Mouse (Mus musculus) intestine, postnatal 0 days (tissue): ENCODE data around the gene Hivep3. TPM values are rescaled to one million over a fixed set of nuclear protein-coding genes. Genes with fewer than 3 reads are reported as not detected.
A peak's percentile ranks its signal among the peaks of the same experiment; 100 is the strongest.

Source experiments
- ATAC-seq: fragments of 200-750 bp; cut with Nextera tagmentation; 2 replicates; pipeline ENCODE4 v1.8.0; 2017; ENCODE audit warnings: mild to moderate bottlenecking, moderate TSS enrichment, moderate library complexity
- H3K27ac ChIP-seq: fragments of 300-500 bp; sonication (generic); 2 replicates; pipeline ENCODE4 v1.5.1; 2014; ENCODE audit warnings: mild to moderate bottlenecking, low read depth, low read length, moderate library complexity
- H3K27me3 ChIP-seq: fragments of 300-500 bp; sonication (generic); replicated peaks from 2 replicates; pipeline ENCODE4 v1.6.1; 2014; ENCODE audit warnings: low read length, mixed read lengths; ENCODE audit not compliant: control insufficient read depth, insufficient read depth
- H3K36me3 ChIP-seq: fragments of 300-500 bp; sonication (generic); 2 replicates; pipeline ENCODE4 v1.6.1; 2014; ENCODE audit warnings: mild to moderate bottlenecking, moderate library complexity; ENCODE audit not compliant: control insufficient read depth, insufficient read depth
- H3K4me1 ChIP-seq: fragments of 300-500 bp; sonication (generic); replicated peaks from 2 replicates; pipeline ENCODE4 v1.6.1; 2014; ENCODE audit warnings: antibody characterized with exemption, low read length, mixed read lengths; ENCODE audit not compliant: control insufficient read depth, insufficient read depth
- H3K4me2 ChIP-seq: fragments of 300-500 bp; sonication (generic); replicated peaks from 2 replicates; pipeline ENCODE4 v1.6.1; 2014; ENCODE audit warnings: low read depth, mild to moderate bottlenecking, moderate library complexity
- H3K4me3 ChIP-seq: fragments of 300-500 bp; sonication (generic); 2 replicates; pipeline ENCODE4 v1.5.1; 2014; ENCODE audit warnings: low read depth, low read length
- H3K9ac ChIP-seq: fragments of 300-500 bp; sonication (generic); 2 replicates; pipeline ENCODE4 v1.6.1; 2014; ENCODE audit warnings: mild to moderate bottlenecking, low read depth, low read length
- H3K9me3 ChIP-seq: fragments of 300-500 bp; sonication (generic); 2 replicates; pipeline ENCODE4 v1.6.1; 2016; ENCODE audit warnings: mixed run types; ENCODE audit not compliant: control insufficient read depth
- CTCF ChIP-seq: sonication (generic); IDR thresholded peaks from 2 replicates; pipeline ENCODE4 v1.5.1; 2016; ENCODE audit warnings: low read depth, mild to moderate bottlenecking, control low read depth, antibody characterized with exemption, moderate library complexity
- WGBS: fragments of 180-500 bp; shearing (Covaris S2); extraction: QIAGEN DNeasy Blood & Tissue Kit; methylation state at CpG from one replicate; pipeline ENCODE4 v1.1.7; 2014; 5-methylcytosine and 5-hydroxymethylcytosine counted together
- polyA plus RNA-seq: library from polyadenylated mRNA; unstranded; fragments of >200 nt; fragmentation: Nextera tagmentation; extraction: Ambion mirVana; gene quantifications from 2 replicates; pipeline ENCODE4 v1.2.1, GENCODE M21; 2015

The Hivep3 gene
- polyA plus RNA-seq, 1 experiment from 2014 or later, result 4.1 TPM

GRCm38 (mm10) chr4:120104599-120104998, 371.0 kb downstream of the Hivep3 start:
- no peak overlapping the region for H3K27ac ChIP-seq
- H3K4me1 ChIP-seq, result no peaks in the 10 kb centered on the region
- H3K9ac ChIP-seq, result no peak overlapping the region
- H3K27me3 ChIP-seq, result no peaks in the 10 kb centered on the region
- WGBS, result 53% methylated on average over 5 of the region's 5 CpGs
- TF ChIP-seq CTCF, result peak; percentile 86
- no peak overlapping the region for H3K4me3 ChIP-seq
- no peak for ATAC-seq
- H3K4me2 ChIP-seq, result no peak overlapping the region
- H3K9me3 ChIP-seq, result no peaks in the 10 kb centered on the region
- H3K36me3 ChIP-seq, result no peaks in the 10 kb centered on the region

DNA sequence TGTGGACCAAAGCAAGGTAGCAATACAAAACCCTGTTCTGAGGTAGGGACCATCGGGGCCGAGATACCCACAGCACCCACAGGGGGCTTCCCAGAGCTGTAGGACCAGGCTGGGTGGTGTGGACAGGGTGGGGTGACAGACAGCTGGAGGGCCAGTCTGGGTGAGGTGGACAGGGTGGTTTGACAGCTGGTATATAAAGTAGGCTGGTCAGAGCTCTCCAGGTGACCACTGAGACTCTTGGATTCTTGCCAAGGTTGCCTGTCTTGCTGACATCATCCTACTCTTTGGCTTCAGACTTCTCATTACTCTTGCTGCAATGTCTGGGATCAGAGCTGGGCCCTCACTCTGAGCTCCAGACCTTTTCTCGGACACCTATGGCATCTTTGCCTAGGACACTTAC, 372.8 kb downstream of the Hivep3 start:
- no peak overlapping the region for H3K4me2 ChIP-seq
- no peak for TF ChIP-seq CTCF
- WGBS, result 90% methylated on average over 3 of the region's 3 CpGs
- H3K27ac ChIP-seq, result no peak overlapping the region
- no peaks in the 10 kb centered on the region for H3K36me3 ChIP-seq
- H3K27me3 ChIP-seq, result no peaks in the 10 kb centered on the region
- H3K4me1 ChIP-seq, result no peaks in the 10 kb centered on the region
- no peak for ATAC-seq
- no peaks in the 10 kb centered on the region for H3K9me3 ChIP-seq
- no peak overlapping the region for H3K9ac ChIP-seq
- no peak overlapping the region for H3K4me3 ChIP-seq

DNA sequence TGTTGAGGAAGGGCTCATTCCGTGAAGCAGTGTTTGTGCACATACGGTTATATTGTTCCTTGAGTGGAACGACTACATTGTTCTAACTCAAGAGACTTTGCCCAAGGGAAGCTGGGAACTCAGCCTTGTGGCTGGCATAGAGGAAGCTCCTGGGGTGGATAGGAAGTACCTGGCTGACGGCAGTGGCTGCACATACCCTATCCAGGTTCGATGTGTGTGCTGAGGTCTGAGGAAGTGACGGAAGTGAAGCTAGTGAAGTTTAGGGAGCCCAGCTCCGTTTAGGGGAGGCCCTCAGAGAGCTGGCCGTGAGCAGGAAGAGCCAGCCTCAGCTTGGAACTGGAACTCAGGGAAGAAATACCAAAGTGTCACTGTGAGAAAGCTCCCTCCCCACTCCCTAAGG, 374.2 kb downstream of the Hivep3 start:
- Histone ChIP-seq H3K27ac (no peak overlapping the region), H3K4me1 (no peaks in the 10 kb centered on the region), H3K9me3 (no peaks in the 10 kb centered on the region), H3K36me3 (no peaks in the 10 kb centered on the region), H3K4me2 (no peak overlapping the region), H3K4me3 (no peak overlapping the region), H3K27me3 (no peaks in the 10 kb centered on the region), H3K9ac (no peak overlapping the region)
- ATAC-seq, result no peak
- no peak for TF ChIP-seq CTCF
- WGBS, result 67% methylated on average over 8 of the region's 8 CpGs

DNA sequence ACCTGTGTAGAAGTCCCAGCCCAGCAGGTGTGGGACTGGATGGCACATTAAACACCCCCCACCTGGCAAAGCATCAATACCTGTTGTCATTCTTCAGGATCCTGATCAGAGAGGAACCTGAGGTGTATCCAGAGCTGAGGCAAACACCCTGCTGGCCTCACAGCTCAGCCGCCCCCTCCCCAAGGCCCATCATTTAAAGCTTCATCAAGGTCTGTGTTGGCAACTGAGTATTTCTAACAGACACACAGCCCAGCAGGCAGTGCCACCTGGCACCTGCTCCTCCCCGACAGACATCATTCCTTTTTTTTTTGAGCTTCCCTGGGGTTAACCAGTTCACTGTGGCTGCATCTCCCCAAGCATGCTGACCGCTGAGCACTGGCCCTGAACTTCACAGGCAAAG, 381.9 kb downstream of the Hivep3 start:
- Histone ChIP-seq H3K9ac (no peak overlapping the region), H3K36me3 (no peaks in the 10 kb centered on the region), H3K4me3 (no peak overlapping the region), H3K27me3 (no peaks in the 10 kb centered on the region), H3K4me2 (no peak overlapping the region), H3K9me3 (no peaks in the 10 kb centered on the region), H3K4me1 (no peaks in the 10 kb centered on the region), H3K27ac (no peak overlapping the region)
- 82% methylated on average over 3 of the region's 3 CpGs for WGBS
- no peak for TF ChIP-seq CTCF
- ATAC-seq, result no peak

DNA sequence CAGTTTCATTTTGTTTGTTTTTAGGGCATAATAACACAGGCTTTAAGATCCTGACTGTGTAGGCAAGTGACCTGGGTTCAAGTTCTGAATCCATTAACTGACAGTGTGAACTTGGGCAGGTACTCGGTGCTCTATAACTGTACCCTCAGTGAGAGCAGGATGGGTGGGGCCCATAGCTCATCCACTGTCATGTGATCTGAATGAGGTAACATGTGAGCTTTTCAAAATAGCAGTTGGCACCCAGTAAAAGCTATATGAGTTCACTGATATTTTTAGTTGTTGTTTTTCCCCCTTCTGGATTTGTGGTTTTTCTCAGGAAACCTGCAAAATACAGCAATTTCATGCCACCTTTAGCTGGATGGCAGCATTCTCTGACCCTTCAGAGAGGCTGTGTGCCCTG, 382.7 kb downstream of the Hivep3 start:
- TF ChIP-seq CTCF, result no peak
- WGBS, result 50% methylated on average over 1 of the region's 1 CpGs
- ATAC-seq, result no peak

GRCm38 (mm10) chr4:120120276-120120675, 386.7 kb downstream of the Hivep3 start:
- H3K4me3 ChIP-seq, result no peak overlapping the region
- peak; percentile 36; the same call in 1 of the 2 replicates for ATAC-seq

More for the DNA sequence above, 382.7 kb downstream of the Hivep3 start:
- Histone ChIP-seq H3K9ac (no peak overlapping the region), H3K4me3 (no peak overlapping the region), H3K27me3 (no peaks in the 10 kb centered on the region), H3K4me1 (no peaks in the 10 kb centered on the region), H3K36me3 (no peaks in the 10 kb centered on the region), H3K9me3 (no peaks in the 10 kb centered on the region), H3K27ac (no peak overlapping the region), H3K4me2 (no peak overlapping the region)

GRCm38 (mm10) chr4:120124656-120125055, 391.1 kb downstream of the Hivep3 start:
- Histone ChIP-seq H3K4me2 (no peak overlapping the region), H3K27ac (no peak overlapping the region), H3K4me3 (no peak overlapping the region), H3K27me3 (no peaks in the 10 kb centered on the region), H3K9ac (no peak overlapping the region), H3K36me3 (no peaks in the 10 kb centered on the region), H3K9me3 (no peaks in the 10 kb centered on the region), H3K4me1 (no peaks in the 10 kb centered on the region)
- WGBS, result 75% methylated on average over 6 of the region's 6 CpGs
- no peak for ATAC-seq
- no peak for TF ChIP-seq CTCF

More at GRCm38 (mm10) chr4:120120276-120120675, 386.7 kb downstream of the Hivep3 start:
- 31% methylated on average over 8 of the region's 8 CpGs for WGBS
- Histone ChIP-seq H3K9ac (no peak overlapping the region), H3K4me2 (no peak overlapping the region), H3K36me3 (no peaks in the 10 kb centered on the region), H3K9me3 (no peaks in the 10 kb centered on the region), H3K27me3 (no peaks in the 10 kb centered on the region), H3K27ac (no peak overlapping the region), H3K4me1 (no peaks in the 10 kb centered on the region)
- peak; percentile 94 for TF ChIP-seq CTCF
